Mouse (Mus musculus) MEL-GATA-1-ER (cell line): Measurements from ENCODE around the gene Zmym5.
A peak's percentile ranks its signal among the peaks of the same experiment; 100 is the strongest.
"Not testable (repeated sequence)": the region's sequence is repeated elsewhere in the genome, so short reads cannot be mapped to it uniquely, and the experiment has no call there.

Experiments
- DNase-seq: peaks from one replicate; pipeline ENCODE4 v3.0.0-alpha.2; 2012; ENCODE audit warnings: low read depth; ENCODE audit errors: extremely low read depth

The Zmym5 gene

GRCm38 (mm10) chr14:56777360-56778136, 34.0 kb downstream of the Zmym5 start:
- DNase-seq: peak; percentile 40

GRCm38 (mm10) chr14:56776571-56777238, 34.8 kb downstream of the Zmym5 start:
- DNase-seq: peak; percentile 38

- DNase-seq: no peak
These were observed 36.1 kb downstream of the Zmym5 start for GRCm38 (mm10) chr14:56775416-56775815.

- not testable (repeated sequence) for DNase-seq
These were observed 45.1 kb downstream of the Zmym5 start for GRCm38 (mm10) chr14:56766438-56766837.

- DNase-seq: not testable (repeated sequence)
These were observed 46.4 kb downstream of the Zmym5 start for GRCm38 (mm10) chr14:56765117-56765516.

GRCm38 (mm10) chr14:56751282-56751681, 60.2 kb downstream of the Zmym5 start:
- DNase-seq: no peak
